Mouse (Mus musculus) adrenal gland, adult 8-10 months (tissue): ENCODE measurements around the gene Ank3. TPM values are rescaled to one million over a fixed set of nuclear protein-coding genes. Genes with fewer than 3 reads are reported as not detected.

Experiments used
- DNase-seq: peaks from one replicate; pipeline ENCODE4 v3.0.0; 2022
- total RNA-seq, 4 experiments: library from RNA; stranded (reverse); gene quantifications; 2 replicates each; pipeline ENCODE4 v1.2.4; 2022

Gene Ank3
- total RNA-seq, 4 experiments from 2014 or later = 12.0 to 26.9 (median 20.4) TPM

DNA sequence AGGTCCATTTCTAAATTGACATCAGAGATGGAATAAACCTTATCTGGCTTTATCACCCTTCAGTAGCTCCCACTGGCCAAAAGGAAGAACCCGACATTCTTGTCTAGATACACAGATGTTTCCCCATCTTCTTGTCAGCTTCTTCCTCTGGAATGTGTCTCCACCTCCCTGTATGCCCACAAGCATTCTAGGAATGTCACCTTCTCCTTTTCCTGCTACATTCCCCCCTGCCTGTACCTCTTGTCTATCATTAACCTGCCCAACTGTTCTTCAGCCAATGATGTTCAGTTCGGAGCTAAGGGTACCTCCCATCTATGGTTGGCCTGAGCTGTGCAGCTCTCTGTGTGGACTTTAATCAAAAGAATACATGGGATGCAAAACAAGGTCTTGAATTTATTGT is 272.4 kb downstream of the Ank3 start:
- no peak for DNase-seq

DNA sequence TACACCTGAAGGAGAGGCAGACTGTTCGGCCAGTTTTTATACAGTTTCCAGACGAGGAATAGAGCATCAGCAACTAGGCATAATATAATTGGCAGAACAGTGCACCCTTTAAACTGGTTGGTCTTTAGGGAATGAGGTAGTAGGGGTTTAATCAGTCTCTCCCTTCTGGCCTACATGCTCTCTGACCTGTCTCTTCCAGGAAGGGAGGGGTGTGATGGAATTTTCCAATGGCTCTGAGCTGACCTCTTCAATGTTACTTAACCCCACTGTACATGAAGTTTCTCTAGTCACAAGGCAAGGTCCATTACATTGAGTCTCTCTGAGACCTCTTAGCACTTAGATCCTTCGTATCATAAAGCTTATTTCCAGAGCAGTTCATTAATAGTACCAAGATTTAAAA is 272.9 kb downstream of the Ank3 start:
- no peak for DNase-seq

DNA sequence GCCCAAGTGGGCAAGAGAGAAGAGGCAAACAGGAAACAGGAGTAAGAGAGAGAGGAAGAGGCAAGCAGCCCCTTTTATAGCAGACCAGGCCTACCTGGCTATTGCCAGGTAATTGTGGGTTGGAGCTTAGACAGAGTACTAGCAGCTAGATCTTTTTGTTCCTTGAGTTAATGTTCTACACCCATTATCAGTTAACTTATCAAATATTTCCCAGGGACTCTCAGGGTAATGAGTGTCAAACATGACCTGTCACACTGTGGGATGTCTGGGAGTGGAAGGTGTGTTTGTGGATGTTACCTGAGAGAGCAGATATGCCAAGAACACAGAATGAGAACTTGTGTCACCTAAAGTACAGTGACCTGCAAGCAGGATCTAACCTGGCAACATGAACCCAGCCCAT is 274.0 kb downstream of the Ank3 start:
- DNase-seq = no peak

DNA sequence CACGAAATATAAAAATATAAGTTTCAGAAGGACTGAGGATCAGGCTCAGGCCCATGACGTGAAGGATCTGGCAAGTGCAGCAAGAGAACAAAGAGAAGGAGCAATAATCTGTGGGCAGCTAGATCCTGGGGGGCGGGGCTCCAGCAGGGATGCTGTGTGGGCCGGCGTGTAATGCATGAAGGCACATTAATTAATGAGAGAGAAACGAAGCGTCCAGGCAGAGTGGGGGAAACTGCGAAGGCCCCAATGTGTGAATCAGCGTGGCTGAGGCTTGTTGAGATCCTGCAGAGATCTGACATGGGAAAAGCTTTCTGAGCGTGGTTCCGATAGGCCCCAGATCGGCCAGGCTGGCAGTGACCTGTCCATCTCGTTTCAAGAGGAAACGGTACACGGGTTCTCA is 279.7 kb downstream of the Ank3 start:
- no peak for DNase-seq

DNA sequence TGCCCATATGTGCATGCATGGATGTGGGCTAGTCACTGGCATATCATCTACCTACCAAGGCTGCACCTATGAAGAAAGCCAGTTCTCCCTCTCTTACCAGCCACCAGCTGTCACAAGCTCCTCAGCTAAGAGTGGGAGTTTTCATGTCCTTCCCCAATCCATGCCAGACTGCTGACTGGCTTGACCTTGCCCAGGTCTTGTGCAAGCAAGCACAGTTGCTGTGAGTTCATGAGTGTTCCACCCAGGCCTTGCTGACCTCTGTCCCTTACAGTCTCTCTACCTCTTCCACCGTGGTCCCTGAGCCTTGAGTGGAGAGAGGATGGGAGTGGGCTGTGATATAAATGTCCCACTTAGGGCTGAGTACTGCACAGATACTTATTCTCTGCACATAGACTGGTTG is 287.8 kb downstream of the Ank3 start:
- peak; percentile 68 for DNase-seq

DNA sequence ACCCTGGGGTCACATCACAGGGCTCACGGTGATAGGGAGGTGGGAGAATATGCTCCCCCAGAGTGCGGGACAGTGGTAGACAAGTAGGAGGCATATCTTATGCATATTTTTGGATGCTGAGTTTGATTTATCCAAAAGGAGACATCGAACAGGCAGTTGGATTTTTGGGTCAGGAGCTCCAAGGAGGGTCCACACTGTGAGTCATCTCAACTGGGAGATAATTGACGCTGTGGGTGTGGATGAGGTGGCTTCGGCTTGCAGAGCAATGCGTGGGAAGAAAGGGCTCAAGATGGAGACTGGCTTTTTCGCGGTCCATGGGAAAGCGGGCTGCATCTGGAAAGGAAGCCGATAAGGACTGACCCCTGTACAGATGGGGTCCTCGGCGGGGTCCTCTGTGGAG is 290.5 kb downstream of the Ank3 start:
- DNase-seq = no peak

DNA sequence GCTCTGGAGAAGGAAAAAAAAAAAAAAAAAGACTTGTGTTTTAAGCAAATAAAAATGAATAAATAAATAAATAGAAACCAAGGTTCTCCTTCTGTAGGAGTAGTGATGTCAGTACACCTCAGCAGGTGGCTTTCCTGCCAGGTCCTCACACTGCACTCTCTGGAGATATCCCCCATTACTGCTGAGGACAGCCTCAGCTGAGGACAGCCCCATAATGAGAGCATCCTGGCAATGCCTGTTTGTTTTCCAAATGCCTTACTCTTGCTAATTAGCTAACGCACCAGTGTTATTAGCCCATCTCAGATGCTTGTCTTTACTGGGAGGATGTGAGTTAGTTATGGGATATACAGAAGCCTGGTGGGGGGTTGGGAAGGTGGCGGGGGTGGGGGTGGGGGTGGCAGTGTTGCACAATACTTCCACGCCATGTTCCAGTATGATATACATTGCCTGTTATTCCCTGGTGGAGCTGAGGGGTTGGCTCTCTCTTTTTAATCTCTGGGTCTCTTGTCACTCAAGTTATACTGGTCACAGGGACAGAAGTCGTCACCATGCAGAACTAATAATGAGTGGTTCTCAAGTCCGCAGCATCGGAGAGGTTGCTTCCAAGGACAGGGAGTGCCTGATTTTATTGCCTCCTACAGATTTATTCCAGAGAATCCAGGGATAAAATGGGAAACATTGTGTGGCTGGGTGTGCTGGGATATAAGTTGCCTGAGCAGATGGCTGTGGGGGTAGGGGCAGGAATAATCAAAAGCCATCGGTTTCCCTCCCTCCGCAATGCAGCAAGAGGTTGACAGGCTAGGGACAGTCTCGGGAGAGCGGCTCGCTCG is 291.8 kb downstream of the Ank3 start:
- DNase-seq = no peak

DNA sequence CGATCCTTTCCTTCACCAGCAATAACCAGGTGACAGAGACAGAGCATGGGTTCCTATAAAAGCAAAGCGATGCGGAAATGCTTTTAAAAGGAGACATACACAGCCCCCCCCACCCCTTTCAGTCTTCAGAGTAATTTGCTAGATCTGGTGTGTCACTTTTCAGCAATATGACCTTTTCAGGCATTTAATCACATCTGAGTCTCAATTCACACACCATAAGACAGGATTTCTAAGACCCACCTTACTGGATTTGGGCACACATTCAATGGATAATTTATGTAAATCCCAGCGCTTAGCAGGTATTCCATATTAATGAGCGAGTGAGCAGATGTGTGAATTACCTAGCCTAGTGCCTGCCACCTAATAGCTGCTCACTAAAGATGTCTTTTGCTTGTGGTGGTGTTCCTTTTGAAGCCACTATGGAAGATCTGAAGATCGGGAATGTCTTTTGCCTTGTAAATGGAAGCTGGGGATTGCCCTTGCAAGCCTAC is 292.4 kb downstream of the Ank3 start:
- DNase-seq = no peak

DNA sequence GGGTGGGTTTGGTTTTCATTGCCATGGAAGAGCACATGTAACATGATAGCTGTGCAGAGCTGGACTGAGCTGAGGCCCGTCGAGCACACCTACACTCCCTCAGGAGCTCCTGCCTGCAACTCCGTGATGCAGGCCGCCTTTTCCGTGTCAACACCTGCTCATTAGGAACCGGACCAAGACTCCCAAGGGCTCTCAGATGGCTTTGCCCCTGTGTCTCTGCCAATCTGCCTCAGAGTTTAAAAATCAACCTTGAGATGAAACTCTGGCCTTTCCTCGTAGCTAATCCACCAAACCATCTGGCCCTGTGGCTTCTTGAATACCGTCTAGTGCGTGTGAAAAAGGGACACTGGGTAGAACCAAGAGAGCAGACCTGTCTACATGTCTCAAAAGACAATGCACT is 297.4 kb downstream of the Ank3 start:
- DNase-seq = no peak

DNA sequence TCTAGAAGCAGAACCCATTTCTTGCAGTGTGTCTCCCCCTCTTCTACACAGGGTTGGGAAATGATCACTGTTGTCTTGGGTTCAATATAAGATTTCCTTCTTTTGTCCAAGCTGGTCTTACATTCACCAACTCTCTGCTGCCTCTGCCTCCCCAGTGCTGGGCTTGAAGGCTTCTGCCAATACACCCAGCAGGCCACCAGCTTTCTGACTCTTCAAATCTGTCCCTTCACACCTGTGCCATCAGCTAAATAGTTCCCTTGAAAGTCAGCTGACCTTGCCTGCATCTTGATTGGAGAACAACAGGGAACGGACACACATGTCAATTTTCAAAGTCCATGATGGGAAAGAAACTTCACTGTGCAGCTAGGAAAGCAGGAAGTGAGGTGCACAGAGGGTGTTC is 300.1 kb downstream of the Ank3 start:
- no peak for DNase-seq

DNA sequence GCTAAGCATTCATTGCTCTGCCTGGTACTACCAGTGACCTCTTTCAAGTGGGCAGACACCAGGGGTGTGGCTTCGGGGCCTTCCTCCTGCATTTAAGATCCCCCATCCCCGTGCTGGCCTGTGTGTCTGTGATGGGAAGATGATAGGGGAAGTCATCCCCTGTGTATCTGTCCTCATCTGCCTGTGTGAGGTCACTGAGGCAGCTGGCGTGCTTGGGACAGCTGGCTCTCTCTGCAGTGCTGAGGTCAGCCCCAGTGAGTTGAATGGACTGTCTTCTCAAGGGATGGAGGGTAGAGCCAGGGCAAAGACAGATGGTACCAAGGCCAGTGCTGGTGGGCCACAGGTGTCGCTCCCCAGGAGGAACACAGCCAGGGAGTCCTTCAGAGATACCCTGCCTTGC is 302.7 kb downstream of the Ank3 start:
- DNase-seq = no peak

DNA sequence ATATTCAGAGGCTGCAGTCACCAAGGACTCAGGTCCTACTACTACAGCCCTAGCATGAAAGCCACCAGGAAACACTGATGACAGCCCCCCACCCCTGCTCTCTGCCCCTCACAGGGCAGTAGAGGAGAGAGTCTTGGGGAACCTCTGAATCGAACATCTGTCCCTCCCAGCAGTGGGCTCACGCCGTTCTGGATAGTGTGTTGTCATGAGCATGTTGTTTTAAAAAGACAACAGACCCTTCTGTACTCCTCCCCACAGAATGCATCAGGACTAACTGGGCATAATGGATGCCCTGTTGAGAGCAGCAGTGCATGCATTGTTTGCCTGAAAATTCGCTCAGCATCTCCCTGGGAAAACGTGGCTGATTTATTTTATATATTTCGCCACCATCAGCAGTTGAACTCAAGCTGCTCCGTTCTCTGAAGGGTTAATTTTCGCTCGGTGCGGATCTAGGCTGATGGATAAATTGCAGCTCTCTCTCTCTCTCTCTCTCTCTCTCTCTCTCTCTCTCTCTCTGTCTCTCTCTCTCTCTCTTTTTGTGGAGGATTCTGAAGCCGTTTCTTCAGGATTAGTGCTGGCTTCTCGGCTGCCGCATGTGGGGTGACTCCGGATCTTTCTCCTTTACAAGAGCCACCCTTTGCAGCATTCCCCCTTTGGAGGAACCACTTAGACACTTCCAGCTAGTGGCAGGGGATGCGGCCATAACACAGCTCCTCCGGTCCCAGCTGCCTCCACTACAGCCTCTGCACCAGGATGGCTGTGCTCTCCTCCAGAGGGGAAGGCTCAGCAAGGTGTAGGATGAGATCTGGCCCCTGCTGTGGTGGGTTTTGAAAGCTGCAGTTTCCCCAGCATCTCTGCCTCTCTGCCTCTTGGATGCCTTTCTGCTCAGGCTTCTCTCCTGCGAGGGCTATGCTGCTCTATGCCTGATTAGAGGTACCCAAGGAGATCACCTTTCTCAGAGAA is 307.5 kb downstream of the Ank3 start:
- DNase-seq = no peak

DNA sequence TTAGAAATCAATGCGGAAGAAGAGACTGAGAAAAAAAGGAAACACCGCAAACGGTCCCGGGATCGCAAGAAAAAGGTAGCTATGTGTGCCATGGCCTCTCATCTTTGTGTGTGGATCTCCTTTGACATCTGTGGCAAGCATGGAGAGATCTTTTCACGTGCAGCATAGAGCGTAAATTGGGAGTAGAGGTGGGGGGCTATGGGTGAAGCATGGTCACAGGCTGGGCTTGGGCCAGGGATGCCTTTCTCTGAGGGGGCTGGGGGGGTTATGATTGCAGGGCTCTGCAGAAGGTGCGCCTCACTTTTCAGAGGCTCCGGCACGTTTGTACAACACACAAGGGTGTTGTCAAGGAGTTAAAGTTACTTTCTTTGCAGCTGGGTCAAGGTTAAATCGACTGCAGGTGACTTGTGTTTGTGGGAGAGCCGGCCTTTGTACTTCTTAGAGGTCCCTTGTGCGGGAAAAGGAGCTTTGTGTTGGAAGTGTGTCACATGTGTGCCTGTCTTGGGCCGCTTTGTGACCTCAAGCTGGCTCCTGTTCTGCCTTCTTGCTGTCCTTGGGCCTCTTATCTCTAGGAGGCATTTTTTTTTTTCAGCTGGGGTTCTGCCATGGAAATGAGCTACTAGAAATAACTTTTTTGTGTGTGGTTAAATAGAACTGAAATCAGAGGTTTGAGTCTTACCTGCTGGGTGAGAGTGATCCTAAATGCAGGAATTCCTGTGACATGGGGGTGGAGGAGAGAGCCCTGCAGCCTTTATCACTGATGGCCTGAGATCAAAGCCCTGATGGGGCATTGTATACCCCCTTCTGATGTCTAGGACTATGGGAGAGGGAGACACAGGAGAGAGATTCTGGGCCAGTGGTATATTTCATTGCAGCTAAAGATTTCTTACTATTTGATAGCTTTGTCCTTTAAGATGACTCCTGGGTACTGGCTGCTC is 308.5 kb downstream of the Ank3 start:
- DNase-seq = peak; percentile 32

DNA sequence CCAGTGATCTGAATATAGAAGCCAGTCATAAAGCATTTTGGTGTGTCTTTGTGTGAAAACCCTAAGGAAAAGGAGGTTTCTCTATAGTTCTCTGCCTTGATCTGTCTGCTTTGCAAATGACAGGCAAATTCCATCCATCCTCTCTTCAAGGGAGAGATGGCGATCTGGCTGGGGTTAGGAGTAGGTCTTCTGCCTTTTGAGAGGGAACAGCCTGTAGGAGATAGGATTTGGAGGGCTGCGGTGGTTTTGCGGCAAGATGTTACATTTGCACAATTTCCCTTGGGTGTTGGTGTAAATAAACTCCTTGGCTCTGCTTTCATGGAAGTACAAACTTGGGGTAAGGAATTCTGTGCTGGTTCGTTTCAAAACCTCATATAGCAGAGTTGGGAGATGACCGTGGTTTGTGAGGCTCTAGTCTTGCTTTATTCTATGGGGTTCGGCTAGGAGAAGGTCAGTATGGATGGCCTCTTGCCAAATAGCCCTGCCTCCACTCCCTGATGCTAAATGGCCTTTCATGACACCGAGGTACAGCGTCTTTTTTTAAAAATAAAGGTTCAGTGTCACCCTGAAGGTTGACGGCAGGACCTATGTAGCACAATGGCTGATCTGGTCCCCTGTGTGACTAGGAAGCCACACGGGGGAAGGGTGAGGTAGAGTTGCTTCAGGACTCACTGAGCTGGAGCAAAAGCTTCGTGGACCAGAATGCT is 309.4 kb downstream of the Ank3 start:
- DNase-seq = no peak

DNA sequence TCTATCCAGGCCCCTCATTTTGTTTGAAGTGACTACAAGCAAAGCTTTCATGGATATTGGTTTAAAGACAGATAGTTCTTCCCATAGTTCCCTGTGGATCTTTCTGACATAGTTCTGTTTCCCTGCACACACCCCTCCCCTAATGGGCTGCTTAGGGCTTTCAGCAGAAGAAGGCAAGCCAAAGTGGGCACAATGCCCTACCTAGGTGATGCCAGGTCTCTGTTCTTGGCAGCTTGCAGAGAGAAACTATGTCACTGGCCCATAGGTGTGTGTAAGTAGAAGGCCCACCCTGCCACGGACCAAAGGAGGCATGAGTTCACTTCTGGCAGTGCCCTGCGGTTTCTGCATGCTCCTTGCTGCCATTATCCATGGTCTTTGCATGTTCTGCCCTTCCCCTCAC is 311.1 kb downstream of the Ank3 start:
- DNase-seq = no peak

DNA sequence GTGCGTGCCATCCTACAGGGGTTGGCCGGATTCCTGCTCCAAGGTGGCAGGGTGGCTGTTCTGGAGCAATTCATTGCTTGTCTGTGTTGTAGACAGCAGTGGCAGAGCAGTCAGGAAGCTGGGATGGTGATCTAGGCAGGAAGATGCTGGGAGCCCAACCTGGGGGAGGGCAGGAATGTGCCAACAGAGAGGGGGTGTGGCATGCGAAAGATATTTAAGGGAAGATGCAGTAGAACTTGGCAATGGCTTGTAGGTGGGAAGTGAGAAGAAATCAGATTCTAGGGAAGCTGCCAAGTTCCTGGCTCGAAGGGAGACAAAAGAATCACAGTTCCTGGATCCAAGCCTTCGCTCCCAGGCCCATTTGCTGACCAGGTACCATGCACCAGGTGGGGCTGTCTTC is 312.2 kb downstream of the Ank3 start:
- no peak for DNase-seq

DNA sequence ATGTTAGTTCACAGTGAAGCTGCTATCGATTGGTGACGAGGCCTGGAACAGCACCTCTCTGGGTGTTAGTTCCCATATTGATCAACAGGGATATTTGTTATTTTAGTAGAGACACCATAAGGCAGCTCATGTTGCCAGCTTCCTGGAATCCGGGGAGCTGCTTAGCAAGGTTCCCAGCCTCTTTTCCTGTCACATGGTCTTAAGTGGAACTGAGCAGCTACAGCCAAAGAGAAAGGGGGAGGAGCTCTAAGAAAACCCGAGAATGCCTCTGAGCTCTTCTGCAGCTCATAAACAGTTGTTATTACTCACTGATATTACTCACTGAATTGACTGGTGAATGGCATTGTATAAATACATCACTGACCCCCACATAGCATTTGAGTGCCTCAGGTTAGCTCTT is 318.3 kb downstream of the Ank3 start:
- no peak for DNase-seq

DNA sequence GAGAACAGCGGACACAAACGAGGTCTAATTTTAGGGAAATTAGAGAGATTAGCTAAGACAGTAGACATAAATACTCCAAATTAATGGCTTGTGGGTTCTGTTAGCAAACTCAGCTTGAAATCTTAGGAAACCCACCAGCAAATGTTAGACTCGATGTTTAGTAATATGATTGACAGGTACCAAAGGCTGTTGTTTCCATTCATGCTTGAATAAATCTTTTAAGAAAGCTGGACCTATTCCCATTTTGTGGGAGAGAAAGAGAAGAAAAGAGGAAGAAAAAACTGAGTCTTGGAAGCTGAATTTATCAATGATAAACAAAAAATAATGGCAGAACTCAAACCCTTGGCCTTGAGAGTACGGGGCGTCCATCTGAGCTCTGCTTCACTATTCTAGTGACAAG is 320.8 kb downstream of the Ank3 start:
- DNase-seq = no peak

DNA sequence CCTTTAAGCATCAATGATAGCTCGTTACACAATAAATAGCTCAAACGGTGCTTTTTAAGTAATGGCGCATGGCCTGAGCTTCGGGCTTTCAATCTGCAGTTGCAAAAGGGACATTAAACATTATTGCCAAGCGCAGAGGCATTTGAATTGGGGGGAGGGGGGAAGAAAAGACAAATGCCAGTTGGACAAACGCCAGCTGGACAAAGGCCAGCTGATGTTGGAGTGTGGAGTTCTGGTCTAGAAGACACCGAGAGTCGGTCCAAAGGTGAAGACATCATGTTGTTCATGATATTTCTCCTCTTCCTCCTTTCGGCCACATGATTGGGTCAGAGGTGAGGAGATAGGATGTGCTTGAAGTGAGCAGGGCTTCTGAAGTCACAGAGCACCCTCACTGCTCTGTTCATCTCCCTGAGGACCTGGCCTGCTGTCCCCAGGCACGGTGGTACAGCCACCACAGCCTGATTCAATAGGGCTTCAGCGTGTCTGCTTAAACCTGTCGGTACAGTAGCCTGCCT is 321.4 kb downstream of the Ank3 start:
- no peak for DNase-seq

DNA sequence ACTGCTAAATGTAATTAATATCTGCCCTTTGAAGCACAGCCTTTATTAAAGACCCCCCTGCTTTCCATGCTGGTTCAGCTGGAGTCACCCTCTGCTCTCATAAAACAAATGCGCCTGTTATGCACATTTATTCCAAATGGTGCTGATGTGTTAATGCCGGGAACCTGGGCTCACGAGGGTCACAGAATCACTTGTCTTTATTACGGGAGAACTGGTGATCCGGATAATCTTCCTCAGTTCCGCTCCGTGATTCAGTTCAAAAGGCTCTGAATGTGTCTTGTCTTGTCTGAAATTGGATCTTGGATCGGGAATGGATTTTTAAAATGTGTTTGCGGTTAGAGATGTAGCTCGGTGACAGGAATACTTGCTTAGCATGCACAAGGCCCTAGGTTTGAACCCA is 321.9 kb downstream of the Ank3 start:
- DNase-seq = no peak

DNA sequence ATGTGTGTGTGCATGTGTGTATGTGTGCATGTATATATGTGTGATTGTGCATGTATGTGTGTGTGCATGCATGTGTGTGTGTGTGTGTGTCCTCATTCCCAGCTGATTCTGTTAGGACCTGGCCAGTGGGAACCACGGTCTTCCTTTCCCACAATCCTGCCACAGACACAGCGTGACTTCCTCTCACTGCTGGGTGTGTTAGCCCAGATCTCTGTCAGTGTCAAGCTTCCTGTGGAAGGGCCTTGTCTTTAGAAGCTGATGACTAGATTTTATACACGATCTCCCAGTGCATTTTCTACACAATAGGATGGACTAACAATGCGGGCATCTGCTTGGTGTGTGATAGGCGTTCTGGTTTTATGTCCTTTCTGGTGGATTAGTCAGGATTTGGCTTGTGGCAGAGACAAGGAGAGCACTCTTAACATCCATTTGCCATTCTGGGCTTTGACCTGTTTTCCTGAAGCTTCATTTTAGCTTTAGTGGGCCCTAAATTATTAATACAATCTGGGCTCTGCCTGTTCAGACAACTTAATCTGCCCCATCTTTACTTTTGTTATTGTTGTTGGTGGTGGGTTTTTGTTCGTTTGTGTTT is 322.4 kb downstream of the Ank3 start:
- no peak for DNase-seq
